ENCODE assay signal across 8 mouse cellular contexts in the genomic region with DNA sequence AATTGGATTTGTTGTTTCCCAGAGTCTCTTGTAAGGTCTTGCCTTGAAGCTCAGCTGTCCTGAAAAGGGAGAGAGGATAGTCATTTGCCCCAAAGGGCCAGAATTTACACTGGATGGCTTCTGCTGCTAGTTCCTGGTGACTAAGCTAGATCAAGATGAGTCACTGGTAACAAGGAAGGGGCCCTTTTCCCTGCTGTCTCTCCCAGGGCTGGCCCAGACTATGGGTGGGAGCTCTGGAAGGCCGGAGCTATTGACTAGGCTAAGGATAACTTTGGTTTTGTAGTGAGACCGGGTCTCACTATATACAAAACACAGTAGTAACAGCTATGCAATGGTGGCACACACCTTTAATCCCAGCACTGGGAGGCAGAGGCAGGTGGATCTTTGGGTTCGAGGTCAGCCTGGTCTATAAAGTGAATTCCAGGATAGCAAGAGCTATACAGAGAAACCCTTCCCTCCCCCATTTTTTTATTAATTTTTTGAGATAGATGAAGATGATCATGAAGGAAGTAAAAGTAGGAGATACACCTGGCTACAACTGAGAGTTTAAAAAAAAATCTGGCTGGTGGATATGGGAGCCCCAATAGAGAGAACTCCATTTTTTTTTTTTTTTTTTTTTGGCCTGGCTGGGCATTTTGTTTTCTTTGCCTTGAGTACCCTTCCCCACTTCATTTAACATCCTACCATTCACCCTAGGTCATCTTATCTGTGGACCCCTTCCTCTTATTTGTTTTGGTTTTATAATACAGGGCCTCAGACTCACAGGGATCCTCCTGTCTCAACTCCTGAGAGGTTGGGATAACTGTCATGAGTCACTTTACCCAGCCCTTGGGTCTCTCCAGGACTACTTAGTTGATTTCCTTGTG. TPM values are rescaled to one million over a fixed set of nuclear protein-coding genes. Genes with fewer than 3 reads are reported as not detected.
DNase-seq lines count a peak whose midpoint lies in the region; ATAC-seq and TF ChIP-seq lines count a peak whose summit lies in the region.

No protein-coding gene starts in this region.

- no peaks in the 10 kb centered on the region for H3K36me3 ChIP-seq in hindbrain, embryonic 16.5 days (ENCODE audit: control insufficient read depth, insufficient read depth, low read length)
- H3K36me3 ChIP-seq in myocyte (ENCODE audit: control insufficient read depth, insufficient read depth), result peaks cover 8% of the 10 kb centered on the region

- WGBS in lung, adult 2 months, result 81% methylated on average over 3 of the region's 3 CpGs
- 89% methylated on average over 3 of the region's 3 CpGs for WGBS in hindbrain, embryonic 16.5 days

- no peak for TF ChIP-seq CTCF in lung, adult 2 months (IDR thresholded peaks at IDR 0.05; ENCODE audit: insufficient read depth, low read length)
- TF ChIP-seq CTCF in cortical plate, adult 2 months (IDR thresholded peaks at IDR 0.05; ENCODE audit: extremely low read depth, insufficient read depth, low read length), result no peak

- no peak for ATAC-seq in hindbrain, embryonic 16.5 days

- no peak overlapping the region for H3ac ChIP-seq in myocyte (ENCODE audit: control insufficient read depth, insufficient read length)

- no peak for DNase-seq in lung, adult 2 months
- DNase-seq in lung, postnatal 36 days, result no peak
- no peak for DNase-seq in layer of hippocampus, postnatal 25 days (ENCODE audit: extremely low spot score in 1 of 2, low spot score in 1 of 2)
- DNase-seq in cerebellum, adult 11-12 months, result no peak
- no peak for DNase-seq in cerebellum, postnatal 14 days

- peaks cover 9% of the 10 kb centered on the region for H3K4me1 ChIP-seq in lung, adult 2 months (ENCODE audit: control insufficient read depth, insufficient read depth, low read length)
- peaks cover 1% of the 10 kb centered on the region; the same call in 1 of the 2 replicates for H3K4me1 ChIP-seq in cortical plate, adult 2 months (ENCODE audit: control insufficient read depth, insufficient read depth, low read length)
- peaks cover 17% of the 10 kb centered on the region for H3K4me1 ChIP-seq in hindbrain, embryonic 16.5 days (ENCODE audit: control insufficient read depth, insufficient read depth, low read depth, low read length)

- H3K9ac ChIP-seq in hindbrain, embryonic 16.5 days (ENCODE audit: low read depth, low read length), result peak overlapping the region; percentile 57

- H3K79me2 ChIP-seq in myocyte (ENCODE audit: control insufficient read depth, insufficient read depth), result peaks cover 38% of the 10 kb centered on the region

- peak overlapping the region; percentile 76 for H3K4me3 ChIP-seq in lung, adult 2 months (replicated peaks; ENCODE audit: extremely low read depth, low read depth, low read length)
- peak overlapping the region; percentile 95 for H3K4me3 ChIP-seq in cortical plate, adult 2 months (ENCODE audit: insufficient read depth, low read length)
- peak overlapping the region; percentile 99 for H3K4me3 ChIP-seq in hindbrain, embryonic 16.5 days (ENCODE audit: low read length)
- peak overlapping the region; percentile 78 for H3K4me3 ChIP-seq in myocyte

- no peaks in the 10 kb centered on the region for H3K9me3 ChIP-seq in hindbrain, embryonic 16.5 days (ENCODE audit: control insufficient read depth, low read length)

- H3K27ac ChIP-seq in cortical plate, adult 2 months (ENCODE audit: insufficient read depth, low read length), result no peak overlapping the region
- peak overlapping the region; percentile 92 for H3K27ac ChIP-seq in hindbrain, embryonic 16.5 days (ENCODE audit: low read depth, low read length)

- H3K27me3 ChIP-seq in hindbrain, embryonic 16.5 days (replicated peaks; ENCODE audit: control insufficient read depth, insufficient read depth, low read length), result no peaks in the 10 kb centered on the region
- H3K27me3 ChIP-seq in myocyte (ENCODE audit: control insufficient read depth, insufficient read depth, insufficient read length), result no peaks in the 10 kb centered on the region

- H3K4me2 ChIP-seq in hindbrain, embryonic 16.5 days (ENCODE audit: low read length), result peak overlapping the region; percentile 69
- peak overlapping the region; percentile 77 for H3K4me2 ChIP-seq in myocyte (ENCODE audit: low read depth)

- TF ChIP-seq POLR2A in lung, adult 2 months (IDR thresholded peaks at IDR 0.05; ENCODE audit: borderline replicate concordance, extremely low read depth, low read depth, low read length), result no peak
- no peak for TF ChIP-seq POLR2A in cortical plate, adult 2 months (IDR thresholded peaks at IDR 0.05; ENCODE audit: extremely low read depth, insufficient read depth, low read length)
- TF ChIP-seq POLR2A in myocyte (IDR thresholded peaks at IDR 0.05; ENCODE audit: insufficient read length, low read depth), result no peak

TF ChIP-seq in myocyte, 11 proteins besides CTCF, POLR2A, EP300 and RAD21:
- TF ChIP-seq USF1 (IDR thresholded peaks at IDR 0.05; ENCODE audit: low read depth) (no peak), E2F4 (IDR thresholded peaks at IDR 0.05; ENCODE audit: insufficient read depth) (no peak), SRF (IDR thresholded peaks at IDR 0.05; ENCODE audit: control insufficient read depth, insufficient read length, low read depth) (no peak), CEBPB (IDR thresholded peaks at IDR 0.05; ENCODE audit: insufficient read depth, poor library complexity, severe bottlenecking) (no peak), TCF12 (IDR thresholded peaks at IDR 0.05; ENCODE audit: insufficient read depth, poor library complexity, severe bottlenecking) (no peak), MAX (IDR thresholded peaks at IDR 0.05; ENCODE audit: low read depth) (no peak), TCF3 (IDR thresholded peaks at IDR 0.05; ENCODE audit: insufficient read length, low read depth) (no peak), REST (IDR thresholded peaks at IDR 0.05; ENCODE audit: insufficient read depth, insufficient read length) (no peak), MYOG (IDR thresholded peaks at IDR 0.05; ENCODE audit: control insufficient read depth in 1 of 3, insufficient read depth in 1 of 3, insufficient read length in 2 of 3, low read depth in 2 of 3) (no peak), POLR2AphosphoS2 (IDR thresholded peaks at IDR 0.05; ENCODE audit: insufficient read length, low read depth) (no peak), MYOD1 (IDR thresholded peaks at IDR 0.05; ENCODE audit: control insufficient read depth in 1 of 3, insufficient read length in 2 of 3, low read depth in 2 of 3) (no peak)
TF ChIP-seq in myocyte: peak in this region for 0.

RNA-seq across cellular contexts. Expression of a gene that starts 0.9 kb away (rescaled TPM):
- polyA plus RNA-seq in lung, adult 2 months (2012; rRNA removed), result 49.5 and 140 TPM in 2 replicates
- 80.5 and 82.5 TPM in 2 replicates for polyA plus RNA-seq in cortical plate, adult 2 months (2012; rRNA removed)
- polyA plus RNA-seq in hindbrain, embryonic 16.5 days (2015; fragmentation: Nextera tagmentation; extraction: Ambion mirVana), result 106 and 109 TPM in 2 replicates
- polyA plus RNA-seq in myocyte (2012; fragmentation: generic; extraction: Trizol), result 34.5 TPM
- 100 to 1,000 TPM; 118 to 134 TPM for total RNA-seq in layer of hippocampus, postnatal 25 days (2021)

RNA-seq across cellular contexts. Expression of a gene that starts 27.8 kb away (rescaled TPM):
- 216 and 256 TPM in 2 replicates for polyA plus RNA-seq in lung, adult 2 months (2012; rRNA removed)
- 17.7 and 19.0 TPM in 2 replicates for polyA plus RNA-seq in cortical plate, adult 2 months (2012; rRNA removed)
- polyA plus RNA-seq in hindbrain, embryonic 16.5 days (2015; fragmentation: Nextera tagmentation; extraction: Ambion mirVana), result 13.6 and 16.7 TPM in 2 replicates
- polyA plus RNA-seq in myocyte (2012; fragmentation: generic; extraction: Trizol), result 177 TPM
- total RNA-seq in layer of hippocampus, postnatal 25 days (2021), result 10 to 100 TPM; 11.8 to 18.6 TPM

RNA-seq across cellular contexts. Expression of a gene that starts 47.3 kb away (rescaled TPM):
- 96.6 and 130 TPM in 2 replicates for polyA plus RNA-seq in lung, adult 2 months (2012; rRNA removed)
- polyA plus RNA-seq in cortical plate, adult 2 months (2012; rRNA removed), result 66.1 and 68.9 TPM in 2 replicates
- 39.8 TPM in 2 replicates for polyA plus RNA-seq in hindbrain, embryonic 16.5 days (2015; fragmentation: Nextera tagmentation; extraction: Ambion mirVana)
- polyA plus RNA-seq in myocyte (2012; fragmentation: generic; extraction: Trizol), result 20.7 TPM
- 10 to 100 TPM; 40.6 to 46.7 TPM for total RNA-seq in layer of hippocampus, postnatal 25 days (2021)

RNA-seq across cellular contexts. Expression of a gene that starts 54.6 kb away (rescaled TPM):
- 110 and 177 TPM in 2 replicates for polyA plus RNA-seq in lung, adult 2 months (2012; rRNA removed)
- polyA plus RNA-seq in cortical plate, adult 2 months (2012; rRNA removed), result 955 and 987 TPM in 2 replicates
- polyA plus RNA-seq in hindbrain, embryonic 16.5 days (2015; fragmentation: Nextera tagmentation; extraction: Ambion mirVana), result 1,437 and 1,451 TPM in 2 replicates
- 612 TPM for polyA plus RNA-seq in myocyte (2012; fragmentation: generic; extraction: Trizol)
- total RNA-seq in layer of hippocampus, postnatal 25 days (2021), result 1,000 to 10,000 TPM; 1,088 to 1,203 TPM
